Mouse (Mus musculus) Muller cell, postnatal 12 days (primary cell): ENCODE data around the gene Zfp790.

Source experiments
- DNase-seq: peaks from one replicate; pipeline ENCODE4 v3.0.0-alpha.2; 2015; ENCODE audit errors: inconsistent ontology term

Gene Zfp790

GRCm38 (mm10) chr7:29815910-29816429 is at the start of gene Zfp790:
Gene Zfp790, plus strand, starts transcription at chr7:29816114.
- peak; percentile 94 for DNase-seq

- peak; percentile 92 for DNase-seq
These were observed 48.7 kb upstream of the Zfp790 start for GRCm38 (mm10) chr7:29767058-29767686.

- peak; percentile 90 for DNase-seq
These were observed 47.6 kb upstream of the Zfp790 start, which contains the start of gene Zfp84 for GRCm38 (mm10) chr7:29768090-29768900. Gene Zfp84, plus strand, starts transcription at chr7:29768552.

- DNase-seq: peak; percentile 4
These were observed 46.9 kb upstream of the Zfp790 start for GRCm38 (mm10) chr7:29768980-29769379.

GRCm38 (mm10) chr7:29773503-29773902 is 42.4 kb upstream of the Zfp790 start:
- DNase-seq: no peak

- DNase-seq: no peak
These were observed 41.5 kb upstream of the Zfp790 start for GRCm38 (mm10) chr7:29774371-29774770.

GRCm38 (mm10) chr7:29776568-29776967 is 39.3 kb upstream of the Zfp790 start:
- DNase-seq: no peak

- no peak for DNase-seq
These were observed 38.5 kb upstream of the Zfp790 start for GRCm38 (mm10) chr7:29777372-29777771.

GRCm38 (mm10) chr7:29783871-29784551 is 31.9 kb upstream of the Zfp790 start, which contains the start of gene Zfp30:
Gene Zfp30, plus strand, starts transcription at chr7:29783998.
- DNase-seq: peak; percentile 97

- DNase-seq: no peak
These were observed 30.9 kb upstream of the Zfp790 start for GRCm38 (mm10) chr7:29785023-29785422.

GRCm38 (mm10) chr7:29785888-29786287 is 30.0 kb upstream of the Zfp790 start:
- no peak for DNase-seq

- DNase-seq: no peak
These were observed 23.0 kb upstream of the Zfp790 start for GRCm38 (mm10) chr7:29792906-29793305.

- DNase-seq: no peak
These were observed 8.9 kb upstream of the Zfp790 start for GRCm38 (mm10) chr7:29807046-29807445.

GRCm38 (mm10) chr7:29812244-29812643 is 3.7 kb upstream of the Zfp790 start:
- DNase-seq: no peak

- DNase-seq: no peak
These were observed 1.5 kb upstream of the Zfp790 start for GRCm38 (mm10) chr7:29814381-29814780.

GRCm38 (mm10) chr7:29815061-29815784 is 691 bp upstream of the Zfp790 start:
- DNase-seq: peak; percentile 3

GRCm38 (mm10) chr7:29818619-29819254 is 2.8 kb downstream of the Zfp790 start:
- DNase-seq: peak; percentile 75

GRCm38 (mm10) chr7:29828001-29828400 is 12.1 kb downstream of the Zfp790 start:
- DNase-seq: no peak

- no peak for DNase-seq
These were observed 13.9 kb downstream of the Zfp790 start for GRCm38 (mm10) chr7:29829804-29830203.

GRCm38 (mm10) chr7:29836816-29837215 is 20.9 kb downstream of the Zfp790 start:
- no peak for DNase-seq

GRCm38 (mm10) chr7:29839256-29839655 is 23.3 kb downstream of the Zfp790 start:
- DNase-seq: no peak
